Mouse (Mus musculus) E14TG2a.4 (cell line): ENCODE measurements around the gene Lsm14a.

ENCODE experiments used
- CTCF ChIP-seq: conservative IDR thresholded peaks from 2 replicates; pipeline ENCODE4 v1.5.1; 2014; ENCODE audit warnings: low read length
- NANOG ChIP-seq: IDR thresholded peaks from 2 replicates; pipeline ENCODE4 v1.6.1; 2014; ENCODE audit warnings: borderline replicate concordance, low read length, mixed read lengths
- POU5F1 ChIP-seq: IDR thresholded peaks from 2 replicates; pipeline ENCODE4 v1.6.1; 2014; ENCODE audit warnings: low read length, borderline replicate concordance

GRCm38 (mm10) chr7:34296124-34296523 is 97.0 kb downstream of the Lsm14a start:
- no peak for TF ChIP-seq CTCF
- TF ChIP-seq POU5F1, result no peak
- TF ChIP-seq NANOG, result no peak
